Mouse (Mus musculus) macrophage (primary cell): ENCODE results near the gene Gm43517. TPM values are rescaled to one million over a fixed set of nuclear protein-coding genes. Genes with fewer than 3 reads are reported as not detected.

ENCODE experiments used
- H3K27ac ChIP-seq: fragments of 350-480 bp; formaldehyde crosslinking; 2 replicates; pipeline ENCODE4 v1.9.0; 2021
- H3K36me3 ChIP-seq: fragments of 350-480 bp; formaldehyde crosslinking; 2 replicates; pipeline ENCODE4 v1.9.0; 2021; ENCODE audit errors: inconsistent target
- H3K4me3 ChIP-seq: fragments of 350-480 bp; formaldehyde crosslinking; 2 replicates; pipeline ENCODE4 v1.9.0; 2021; ENCODE audit errors: inconsistent target
- H3K79me2 ChIP-seq: fragments of 350-480 bp; formaldehyde crosslinking; 2 replicates; pipeline ENCODE4 v1.9.0; 2021; ENCODE audit errors: inconsistent target
- WGBS: methylation state at CpG from one replicate; pipeline ENCODE4 v1.1.7; 2026; ENCODE audit warnings: inconsistent platforms; ENCODE audit not compliant: missing documents; 5-methylcytosine and 5-hydroxymethylcytosine counted together
- polyA plus RNA-seq: library from polyadenylated mRNA; stranded (reverse); fragments of 250-400 nt; gene quantifications from 3 replicates; pipeline ENCODE4 v1.2.4, GENCODE M21; 2018; ENCODE audit warnings: inconsistent platforms

Gene Gm43517
- polyA plus RNA-seq, 1 experiment from 2014 or later: not detected

DNA sequence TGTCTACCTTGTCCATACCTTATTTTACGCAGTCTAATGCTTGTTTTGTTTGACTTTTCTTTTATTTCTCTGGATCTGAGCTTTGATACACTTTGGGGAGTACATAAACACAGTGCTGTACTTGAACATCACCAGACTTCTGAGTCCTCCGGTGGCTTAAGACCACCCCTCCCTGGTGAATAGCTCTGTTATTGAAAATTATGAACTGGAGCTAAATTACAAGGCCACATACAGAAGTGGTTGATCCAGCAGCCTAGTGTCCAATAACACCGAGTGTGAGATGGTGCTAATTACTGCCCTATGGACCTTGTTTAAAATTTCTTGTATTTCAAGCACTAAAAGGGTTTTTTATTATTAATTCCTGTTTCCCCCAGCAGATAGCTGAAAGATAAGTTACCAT is 33.0 kb downstream of the Gm43517 start:
- Histone ChIP-seq H3K4me3 (no peak overlapping the region), H3K36me3 (no peaks in the 10 kb centered on the region), H3K27ac (no peak overlapping the region), H3K79me2 (no peaks in the 10 kb centered on the region)
- WGBS: 89% methylated on average over 3 of the region's 3 CpGs

Other genes with a start within 250 kb of the Gm43517 start
- gene Foxg1, start 2.5 kb upstream of the Gm43517 start, polyA plus RNA-seq: not detected in 3 replicates